Mouse (Mus musculus) testis, adult 2 months (tissue): ENCODE measurements around the gene Keap1.

Experiments used
- CTCF ChIP-seq: fragments of 200-500 bp; IDR thresholded peaks from 2 replicates; pipeline ENCODE4 v1.5.1; 2012; ENCODE audit warnings: low read depth, mild to moderate bottlenecking, inconsistent platforms, low read length, moderate library complexity; ENCODE audit not compliant: control insufficient read depth, insufficient read depth, insufficient replicate concordance
- POLR2A ChIP-seq: fragments of 200-500 bp; IDR thresholded peaks from 2 replicates; pipeline ENCODE4 v1.6.1; 2012; ENCODE audit warnings: low read depth, mild to moderate bottlenecking, inconsistent platforms, low read length, moderate library complexity; ENCODE audit not compliant: control insufficient read depth

- TF ChIP-seq POLR2A (no peak), CTCF (no peak)
Observed at GRCm38 (mm10) chr9:21225415-21225758, 13.8 kb downstream of the Keap1 start.
